Mouse (Mus musculus) liver, adult 2 months (tissue): ENCODE measurements at regions not wholly inside any gene's neighbourhood (a gene's known extent, or its start where the extent isn't known, plus 50 kb on each side); places are given as distances from the start of the nearest gene placed in this dataset.

Source experiments
- CTCF ChIP-seq: fragments of 200-500 bp; IDR thresholded peaks from 2 replicates; pipeline ENCODE4 v1.5.1; 2011; ENCODE audit warnings: low read depth, low read length, control low read depth
- POLR2A ChIP-seq: fragments of 200-500 bp; IDR thresholded peaks from 2 replicates; pipeline ENCODE4 v1.6.1; 2011; ENCODE audit warnings: low read length, control low read depth; ENCODE audit not compliant: insufficient read depth; ENCODE audit errors: extremely low read depth

- TF ChIP-seq POLR2A, result no peak
- no peak for TF ChIP-seq CTCF
These were observed 205.5 kb downstream of the Phlda1 start for GRCm38 (mm10) chr10:111711519-111712113.
